Mouse (Mus musculus): Measurements from ENCODE around the gene Cstf1.

Gene Cstf1

DNA sequence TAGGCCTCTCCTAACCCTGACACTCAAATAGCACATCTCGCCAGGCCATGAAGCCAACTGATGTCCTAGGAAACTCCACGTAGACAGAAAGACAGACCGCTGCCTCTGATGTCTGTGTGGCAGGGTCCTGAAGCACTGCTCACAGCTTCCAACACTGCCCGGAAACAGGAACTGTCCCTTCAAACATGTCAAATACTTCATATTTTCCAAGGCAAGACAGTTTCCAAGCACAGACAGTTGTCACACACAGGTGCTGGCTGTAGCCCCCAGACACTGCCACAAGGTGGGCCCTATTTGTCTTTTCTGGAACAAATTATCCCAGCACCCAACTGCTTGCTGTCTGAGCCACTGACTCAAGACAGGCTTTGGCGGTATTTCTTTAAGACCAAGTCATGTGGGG lies 47.7 kb downstream of the Cstf1 start:
- no peak for DNase-seq

DNA sequence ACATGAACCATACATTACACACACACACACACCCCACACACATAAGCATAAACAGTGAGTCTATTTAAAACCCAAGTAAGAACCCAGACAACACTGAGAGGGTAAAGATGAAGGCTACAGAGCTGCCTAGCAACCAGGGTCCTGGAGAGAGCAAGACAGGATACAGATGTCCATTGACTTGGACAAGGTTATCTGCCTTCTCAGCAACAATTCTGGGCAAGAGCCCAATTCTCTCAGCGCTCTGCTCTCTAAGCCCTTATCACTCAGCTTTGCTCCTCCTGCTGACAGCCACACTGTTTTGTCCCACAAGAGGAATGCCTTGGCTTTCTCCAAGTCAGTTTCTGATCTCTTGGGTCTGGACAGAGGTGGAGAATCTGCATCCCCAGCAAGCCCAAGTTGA lies 60.1 kb downstream of the Cstf1 start:
- peak; percentile 69 for DNase-seq

Data from lung, postnatal 10 days (tissue).